Mouse (Mus musculus) spleen, embryonic (tissue): Measurements from ENCODE around the gene Dmrt3.

Experiments used
- CTCF ChIA-PET: fragments of 350-600 bp; sonication (Branson Sonifier 250); formaldehyde crosslinking; loops from one replicate; lab custom pipeline; 2022; lab: Charles Lee

The Dmrt3 gene

GRCm38 (mm10) chr19:25610015-25610410 is at the start of gene Dmrt3:
Gene Dmrt3 (plus strand): TSS chr19:25610301.
- CTCF ChIA-PET, result interaction anchor here (1.5 kb wide), 1 partner anchor 11 kb away, joined by 3 read pairs; no protein-coding TSS in a partner anchor

- CTCF ChIA-PET, result no interaction called here
Measured at GRCm38 (mm10) chr19:25564430-25564829, 45.7 kb upstream of the Dmrt3 start.

- CTCF ChIA-PET, result no interaction called here
Measured at GRCm38 (mm10) chr19:25569778-25570177, 40.3 kb upstream of the Dmrt3 start.

- CTCF ChIA-PET, result no interaction called here
Measured at GRCm38 (mm10) chr19:25574431-25574830, 35.7 kb upstream of the Dmrt3 start.

GRCm38 (mm10) chr19:25574981-25575814 is 34.9 kb upstream of the Dmrt3 start:
- CTCF ChIA-PET, result interaction anchor here (0.7 kb wide), 1 partner anchor 1029 kb away, joined by 3 read pairs; no protein-coding TSS in a partner anchor

- CTCF ChIA-PET, result no interaction called here
Measured at GRCm38 (mm10) chr19:25578358-25578757, 31.7 kb upstream of the Dmrt3 start.

GRCm38 (mm10) chr19:25579440-25579839 is 30.7 kb upstream of the Dmrt3 start:
- CTCF ChIA-PET, result no interaction called here

- CTCF ChIA-PET, result no interaction called here
Measured at GRCm38 (mm10) chr19:25597717-25598232, 12.3 kb upstream of the Dmrt3 start.

GRCm38 (mm10) chr19:25598626-25599025 is 11.5 kb upstream of the Dmrt3 start:
- CTCF ChIA-PET, result no interaction called here

- CTCF ChIA-PET, result no interaction called here
Measured at GRCm38 (mm10) chr19:25601966-25602365, 8.1 kb upstream of the Dmrt3 start.

GRCm38 (mm10) chr19:25607461-25608205 is 2.5 kb upstream of the Dmrt3 start:
- CTCF ChIA-PET, result interaction anchor here (0.7 to 1.1 kb wide), 2 partner anchors 61 to 885 kb away, joined by 3 to 10 read pairs; no protein-coding TSS in a partner anchor

GRCm38 (mm10) chr19:25608206-25608580 is 1.9 kb upstream of the Dmrt3 start:
- CTCF ChIA-PET, result no interaction called here

- CTCF ChIA-PET, result interaction anchor here (1.5 kb wide), 1 partner anchor 12 kb away, joined by 3 read pairs; no protein-coding TSS in a partner anchor
Measured at GRCm38 (mm10) chr19:25608961-25609850, 895 bp upstream of the Dmrt3 start.

GRCm38 (mm10) chr19:25610411-25611111 is 460 bp downstream of the Dmrt3 start:
- CTCF ChIA-PET, result interaction anchor here (1.5 kb wide), 1 partner anchor 10 kb away, joined by 3 read pairs; no protein-coding TSS in a partner anchor

- CTCF ChIA-PET, result no interaction called here
Measured at GRCm38 (mm10) chr19:25611116-25611515, 1.0 kb downstream of the Dmrt3 start.

- CTCF ChIA-PET, result interaction anchor here (0.5 to 0.8 kb wide), 3 partner anchors 10 to 1117 kb away, joined by 3 to 8 read pairs (median 4); no protein-coding TSS in a partner anchor
Measured at GRCm38 (mm10) chr19:25611876-25612805, 2.0 kb downstream of the Dmrt3 start.

GRCm38 (mm10) chr19:25612806-25613295 is 2.8 kb downstream of the Dmrt3 start:
- CTCF ChIA-PET, result no interaction called here

GRCm38 (mm10) chr19:25613476-25614300 is 3.6 kb downstream of the Dmrt3 start:
- CTCF ChIA-PET, result no interaction called here
